Mouse (Mus musculus): ENCODE measurements around the gene Deup1. TPM values are rescaled to one million over a fixed set of nuclear protein-coding genes. Genes with fewer than 3 reads are reported as not detected.

Gene Deup1
- polyA plus RNA-seq, 1 experiment from 2014 or later, result 3.0 TPM

- Histone ChIP-seq H3K4me1 (no peaks in the 10 kb centered on the region), H3K4me3 (replicated peaks) (no peak overlapping the region), H3K4me2 (no peak overlapping the region), H3K9me3 (no peaks in the 10 kb centered on the region), H3K36me3 (replicated peaks) (no peaks in the 10 kb centered on the region), H3K27me3 (no peaks in the 10 kb centered on the region), H3K27ac (no peak overlapping the region), H3K9ac (no peak overlapping the region)
- no peak for ATAC-seq (ENCODE audit: low FRiP score)
- whole genome bisulfite sequencing, result 42% methylated on average over 7 of the region's 7 CpGs
These were observed 10.7 kb downstream of the Deup1 start for GRCm38 (mm10) chr9:15617061-15617460.

- no peaks in the 10 kb centered on the region for H3K4me1 ChIP-seq
- H3K36me3 ChIP-seq (replicated peaks), result no peaks in the 10 kb centered on the region
- no peaks in the 10 kb centered on the region for H3K9me3 ChIP-seq
- H3K4me2 ChIP-seq, result no peak overlapping the region
- H3K27me3 ChIP-seq, result no peaks in the 10 kb centered on the region
- no peak for ATAC-seq (ENCODE audit: low FRiP score)
- H3K27ac ChIP-seq, result no peak overlapping the region
- H3K4me3 ChIP-seq (replicated peaks), result no peak overlapping the region
- no peak overlapping the region for H3K9ac ChIP-seq
- WGBS, result 82% methylated on average over 6 of the region's 6 CpGs
These were observed 11.3 kb downstream of the Deup1 start for GRCm38 (mm10) chr9:15616471-15616870.

GRCm38 (mm10) chr9:15609280-15609930 lies 18.3 kb downstream of the Deup1 start:
- H3K4me3 ChIP-seq (replicated peaks), result no peak overlapping the region
- no peak overlapping the region for H3K27ac ChIP-seq
- no peaks in the 10 kb centered on the region for H3K36me3 ChIP-seq (replicated peaks)
- no peak overlapping the region for H3K4me2 ChIP-seq
- no peaks in the 10 kb centered on the region for H3K4me1 ChIP-seq
- no peaks in the 10 kb centered on the region for H3K9me3 ChIP-seq
- no peak for ATAC-seq (ENCODE audit: low FRiP score)
- WGBS, result 93% methylated on average over 5 of the region's 5 CpGs
- H3K27me3 ChIP-seq, result no peaks in the 10 kb centered on the region
- no peak overlapping the region for H3K9ac ChIP-seq

- Histone ChIP-seq H3K9ac (no peak overlapping the region), H3K4me1 (no peaks in the 10 kb centered on the region), H3K27me3 (no peaks in the 10 kb centered on the region), H3K27ac (no peak overlapping the region), H3K4me2 (no peak overlapping the region), H3K9me3 (no peaks in the 10 kb centered on the region), H3K36me3 (replicated peaks) (no peaks in the 10 kb centered on the region), H3K4me3 (replicated peaks) (no peak overlapping the region)
- no peak for ATAC-seq (ENCODE audit: low FRiP score)
- WGBS, result 84% methylated on average over 2 of the region's 2 CpGs
These were observed 20.1 kb downstream of the Deup1 start for GRCm38 (mm10) chr9:15607601-15608000.

- H3K36me3 ChIP-seq (replicated peaks), result no peaks in the 10 kb centered on the region
- H3K9ac ChIP-seq, result no peak overlapping the region
- no peak overlapping the region for H3K4me2 ChIP-seq
- no peaks in the 10 kb centered on the region for H3K9me3 ChIP-seq
- no peak overlapping the region for H3K4me3 ChIP-seq (replicated peaks)
- WGBS, result 82% methylated on average over 8 of the region's 8 CpGs
- H3K4me1 ChIP-seq, result no peaks in the 10 kb centered on the region
- H3K27ac ChIP-seq, result no peak overlapping the region
- no peak for ATAC-seq (ENCODE audit: low FRiP score)
- no peaks in the 10 kb centered on the region for H3K27me3 ChIP-seq
These were observed 24.6 kb downstream of the Deup1 start for GRCm38 (mm10) chr9:15603156-15603555.

- Histone ChIP-seq H3K9me3 (no peaks in the 10 kb centered on the region), H3K9ac (no peak overlapping the region), H3K27ac (no peak overlapping the region), H3K27me3 (no peaks in the 10 kb centered on the region), H3K36me3 (replicated peaks) (no peaks in the 10 kb centered on the region), H3K4me1 (no peaks in the 10 kb centered on the region), H3K4me2 (no peak overlapping the region), H3K4me3 (replicated peaks) (no peak overlapping the region)
- 75% methylated on average over 5 of the region's 5 CpGs for WGBS
- no peak for ATAC-seq (ENCODE audit: low FRiP score)
These were observed 26.7 kb downstream of the Deup1 start for GRCm38 (mm10) chr9:15600859-15601540.

GRCm38 (mm10) chr9:15600156-15600858 lies 27.4 kb downstream of the Deup1 start:
- no peaks in the 10 kb centered on the region for H3K36me3 ChIP-seq (replicated peaks)
- no peak overlapping the region for H3K9ac ChIP-seq
- 82% methylated on average over 6 of the region's 6 CpGs for WGBS
- H3K9me3 ChIP-seq, result no peaks in the 10 kb centered on the region
- H3K27me3 ChIP-seq, result no peaks in the 10 kb centered on the region
- H3K4me1 ChIP-seq, result no peaks in the 10 kb centered on the region
- H3K4me3 ChIP-seq (replicated peaks), result no peak overlapping the region
- H3K4me2 ChIP-seq, result no peak overlapping the region
- no peak overlapping the region for H3K27ac ChIP-seq
- ATAC-seq (ENCODE audit: low FRiP score), result no peak

- H3K27me3 ChIP-seq, result no peaks in the 10 kb centered on the region
- no peaks in the 10 kb centered on the region for H3K36me3 ChIP-seq (replicated peaks)
- H3K4me1 ChIP-seq, result no peaks in the 10 kb centered on the region
- H3K9ac ChIP-seq, result no peak overlapping the region
- H3K4me3 ChIP-seq (replicated peaks), result no peak overlapping the region
- H3K4me2 ChIP-seq, result no peak overlapping the region
- H3K27ac ChIP-seq, result no peak overlapping the region
- no peaks in the 10 kb centered on the region for H3K9me3 ChIP-seq
- whole genome bisulfite sequencing, result 78% methylated on average over 4 of the region's 4 CpGs
- no peak for ATAC-seq (ENCODE audit: low FRiP score)
These were observed 31.1 kb downstream of the Deup1 start for GRCm38 (mm10) chr9:15596598-15596997.

GRCm38 (mm10) chr9:15594148-15594547 lies 33.6 kb downstream of the Deup1 start:
- H3K27me3 ChIP-seq, result no peaks in the 10 kb centered on the region
- ATAC-seq (ENCODE audit: low FRiP score), result no peak
- no peaks in the 10 kb centered on the region for H3K9me3 ChIP-seq
- WGBS, result 89% methylated on average over 4 of the region's 4 CpGs
- no peak overlapping the region for H3K27ac ChIP-seq
- no peaks in the 10 kb centered on the region for H3K4me1 ChIP-seq
- H3K36me3 ChIP-seq (replicated peaks), result no peaks in the 10 kb centered on the region
- no peak overlapping the region for H3K9ac ChIP-seq
- no peak overlapping the region for H3K4me3 ChIP-seq (replicated peaks)
- no peak overlapping the region for H3K4me2 ChIP-seq

- H3K27ac ChIP-seq, result no peak overlapping the region
- ATAC-seq (ENCODE audit: low FRiP score), result no peak
- H3K9me3 ChIP-seq, result no peaks in the 10 kb centered on the region
- H3K4me2 ChIP-seq, result no peak overlapping the region
- no peak overlapping the region for H3K9ac ChIP-seq
- H3K4me1 ChIP-seq, result no peaks in the 10 kb centered on the region
- H3K4me3 ChIP-seq (replicated peaks), result no peak overlapping the region
- H3K27me3 ChIP-seq, result no peaks in the 10 kb centered on the region
- H3K36me3 ChIP-seq (replicated peaks), result no peaks in the 10 kb centered on the region
- 77% methylated on average over 6 of the region's 6 CpGs for WGBS
These were observed 40.4 kb downstream of the Deup1 start for GRCm38 (mm10) chr9:15587157-15587854.

- Histone ChIP-seq H3K4me3 (replicated peaks) (no peak overlapping the region), H3K9me3 (no peaks in the 10 kb centered on the region), H3K9ac (no peak overlapping the region), H3K4me1 (no peaks in the 10 kb centered on the region), H3K27me3 (no peaks in the 10 kb centered on the region), H3K4me2 (no peak overlapping the region), H3K27ac (no peak overlapping the region), H3K36me3 (replicated peaks) (no peaks in the 10 kb centered on the region)
- no peak for ATAC-seq (ENCODE audit: low FRiP score)
- 88% methylated on average over 1 of the region's 1 CpGs for WGBS
These were observed 41.8 kb downstream of the Deup1 start for GRCm38 (mm10) chr9:15585956-15586355.

GRCm38 (mm10) chr9:15584209-15584608 lies 43.5 kb downstream of the Deup1 start:
- H3K4me1 ChIP-seq, result no peaks in the 10 kb centered on the region
- no peak overlapping the region for H3K4me2 ChIP-seq
- no peak overlapping the region for H3K9ac ChIP-seq
- no peaks in the 10 kb centered on the region for H3K36me3 ChIP-seq (replicated peaks)
- H3K27ac ChIP-seq, result no peak overlapping the region
- no peak for ATAC-seq (ENCODE audit: low FRiP score)
- H3K27me3 ChIP-seq, result no peaks in the 10 kb centered on the region
- 85% methylated on average over 9 of the region's 9 CpGs for WGBS
- H3K4me3 ChIP-seq (replicated peaks), result no peak overlapping the region
- H3K9me3 ChIP-seq, result no peaks in the 10 kb centered on the region

Measured in forebrain, embryonic 12.5 days (tissue).